Mouse (Mus musculus) CD8-positive naive resting alpha-beta T cell, adult 2 months (primary cell): Measurements from ENCODE around the gene Hectd4.

ENCODE experiments used
- DNase-seq, 2 experiments: peaks; one replicate each; pipeline ENCODE4 v3.0.0; 2022; ENCODE audit warnings: low read depth in 2 of 2, low spot score in 2 of 2

The Hectd4 gene

DNA sequence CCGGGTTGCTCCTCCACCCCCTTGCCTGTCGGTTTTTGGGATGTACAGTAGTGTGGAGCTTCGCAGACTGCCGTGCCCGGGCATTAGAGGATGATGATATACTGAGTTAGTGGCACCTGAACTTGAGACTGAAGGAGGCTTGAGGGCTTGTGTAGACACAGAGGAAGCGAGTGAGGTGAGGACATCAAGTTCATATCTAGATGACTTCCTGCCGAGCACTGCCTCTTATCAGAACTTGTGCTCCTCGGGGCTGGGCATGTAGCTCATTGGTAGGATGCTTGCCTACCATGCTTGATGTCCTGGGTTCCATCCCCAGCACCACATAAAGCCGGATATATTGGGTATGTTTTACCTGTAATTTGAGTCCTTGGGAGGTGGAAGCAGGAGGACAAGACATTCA is 10.8 kb downstream of the Hectd4 start:
- no peak for DNase-seq

DNA sequence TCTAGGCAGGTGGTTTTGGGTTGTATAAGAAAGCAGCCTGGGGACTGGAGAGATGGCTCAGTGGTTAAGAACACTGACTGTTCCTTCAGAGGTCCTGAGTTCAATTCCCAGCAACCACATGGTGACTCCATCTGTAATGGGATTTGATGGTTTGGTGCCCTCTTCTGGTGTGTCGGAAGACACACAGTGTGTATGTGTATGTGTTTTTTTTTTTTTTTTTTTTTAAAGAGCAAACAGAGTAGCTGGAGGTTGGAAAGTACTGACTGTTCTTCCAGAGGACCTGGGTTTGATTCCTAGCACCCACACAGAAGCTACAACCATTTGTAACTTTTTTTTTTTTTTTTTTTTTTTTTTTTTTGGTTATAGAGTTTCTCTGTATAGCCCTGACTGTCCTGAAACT is 12.8 kb downstream of the Hectd4 start:
- DNase-seq, result no peak

DNA sequence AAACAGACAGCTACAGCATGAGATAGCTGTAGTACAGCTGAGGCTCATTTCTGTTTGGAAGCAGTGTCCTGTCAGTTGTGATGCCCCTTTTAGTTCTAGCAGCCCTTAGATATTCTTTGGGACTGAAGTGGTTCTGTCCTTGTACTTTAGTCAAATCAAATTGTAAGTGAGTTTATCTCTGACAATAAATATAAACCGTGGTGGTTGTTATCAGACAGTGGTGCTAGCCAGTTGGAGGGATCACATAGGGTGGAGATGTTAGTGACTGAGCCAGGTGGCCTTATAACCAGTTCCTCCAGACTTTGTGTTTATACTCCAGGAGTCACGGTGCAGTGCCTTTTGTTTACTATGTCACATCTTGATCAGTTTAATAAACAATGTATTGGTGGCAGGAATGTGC is 13.7 kb downstream of the Hectd4 start:
- DNase-seq, result no peak

DNA sequence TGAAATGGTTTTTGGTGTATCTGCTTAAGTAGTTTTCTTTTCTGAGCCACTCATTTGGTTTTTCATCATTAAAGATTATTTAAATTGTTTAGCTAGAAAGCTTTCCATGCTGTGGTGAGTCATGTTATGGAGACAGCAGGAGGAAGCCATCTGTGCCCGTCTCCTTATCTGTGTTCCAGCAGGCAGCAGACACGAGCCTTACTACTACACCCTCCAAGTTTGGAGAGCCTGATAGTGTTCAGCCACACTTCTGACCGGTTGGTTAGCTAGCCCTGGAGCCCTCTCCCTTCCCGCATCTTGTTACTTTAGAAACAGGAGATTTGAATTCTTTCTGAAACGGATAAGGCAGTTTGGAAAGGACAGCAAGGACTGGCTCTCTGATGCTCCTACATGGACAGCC is 16.2 kb downstream of the Hectd4 start:
- no peak for DNase-seq

DNA sequence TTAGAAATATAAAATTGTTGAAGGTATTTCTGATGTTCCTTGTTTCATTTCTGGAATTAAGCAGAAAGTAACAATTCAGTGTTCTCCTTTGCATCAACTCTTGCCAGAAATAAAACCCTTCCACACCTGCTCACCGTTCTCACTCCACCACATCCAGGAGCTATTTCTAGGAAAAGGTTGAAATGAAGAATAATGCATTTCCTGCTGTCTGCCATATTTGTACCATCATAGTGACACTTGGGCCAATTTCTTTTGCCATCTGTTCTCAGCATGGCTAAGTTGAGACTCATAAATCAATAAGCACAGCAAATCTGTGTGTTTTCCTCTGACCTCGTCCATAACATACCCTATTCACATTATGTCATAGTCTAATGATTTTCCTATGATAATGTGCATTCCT is 18.2 kb downstream of the Hectd4 start:
- DNase-seq, result no peak

DNA sequence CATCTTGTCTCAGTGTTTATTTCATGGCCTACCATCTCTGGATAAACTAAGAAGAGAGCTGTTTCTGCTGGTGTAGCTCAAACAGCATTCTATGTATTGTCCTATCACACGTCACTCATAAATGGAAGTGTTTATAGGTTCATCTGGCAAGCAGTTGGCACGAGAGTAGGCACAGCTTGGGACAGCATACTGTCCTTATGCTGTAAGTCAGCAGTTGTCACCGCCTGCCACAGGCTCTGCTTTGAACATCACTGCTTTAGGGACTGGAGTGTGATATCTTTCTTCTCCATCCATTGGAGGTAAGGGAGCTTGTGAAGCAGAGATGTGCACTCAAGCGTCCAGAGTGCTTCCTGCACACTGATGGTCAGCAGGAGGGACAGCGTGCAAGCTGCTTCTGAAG is 19.8 kb downstream of the Hectd4 start:
- DNase-seq, result no peak

DNA sequence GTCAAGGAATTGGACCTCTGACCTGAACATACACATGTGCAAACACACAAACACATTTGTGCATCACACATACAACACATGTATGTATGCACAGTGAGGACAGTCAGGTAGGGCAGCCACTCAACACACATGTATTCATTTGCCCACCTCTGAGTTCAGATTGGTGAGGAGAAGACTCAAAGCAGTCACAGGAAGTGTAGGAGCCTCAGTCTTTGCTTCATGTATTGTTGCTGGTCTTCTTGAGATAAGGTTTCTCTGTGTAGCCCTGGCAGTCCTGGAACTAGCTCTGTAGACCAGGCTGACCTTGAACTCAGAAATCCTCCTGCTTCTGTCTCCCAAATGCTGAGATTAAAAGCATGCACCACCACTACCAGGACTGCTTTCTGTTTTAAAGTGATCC is 21.2 kb downstream of the Hectd4 start:
- no peak for DNase-seq

DNA sequence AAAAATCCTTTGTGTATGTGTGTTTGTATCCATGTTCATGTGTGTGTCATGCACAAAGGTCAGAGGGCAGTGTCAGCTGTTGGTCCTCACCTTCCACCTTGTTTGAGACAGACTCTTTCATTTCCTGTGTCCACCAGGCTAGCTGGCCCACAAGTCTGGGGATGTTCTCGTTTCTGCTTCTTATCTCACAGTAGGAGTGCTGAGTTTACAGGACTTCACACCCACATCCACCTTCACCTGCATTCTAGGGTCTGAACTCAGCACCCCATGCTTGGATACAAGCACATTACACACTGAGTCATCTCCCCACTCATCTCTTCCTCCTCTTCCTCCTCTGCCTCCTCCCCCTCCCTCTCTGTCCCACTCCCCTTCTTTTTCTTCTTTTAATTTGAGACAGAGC is 22.2 kb downstream of the Hectd4 start:
- no peak for DNase-seq

DNA sequence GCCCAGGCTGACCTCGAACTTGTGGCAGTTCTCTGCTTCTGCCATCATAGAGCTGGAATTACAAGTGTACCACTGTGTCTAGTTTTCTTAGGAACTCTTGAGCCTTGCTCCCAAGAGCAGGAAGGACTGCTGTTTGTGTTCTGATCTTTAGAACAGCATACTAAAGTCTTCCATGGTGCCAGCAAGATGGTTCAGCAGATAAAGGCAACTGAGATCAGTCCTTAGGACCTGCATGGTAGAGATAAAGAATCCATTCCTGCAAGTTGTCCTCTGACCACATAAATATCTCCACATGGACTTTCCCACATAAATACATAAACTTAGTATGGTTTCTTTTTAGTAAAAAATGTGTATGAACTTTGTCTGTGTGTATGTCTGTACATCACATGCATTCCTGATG is 22.7 kb downstream of the Hectd4 start:
- DNase-seq, result no peak

DNA sequence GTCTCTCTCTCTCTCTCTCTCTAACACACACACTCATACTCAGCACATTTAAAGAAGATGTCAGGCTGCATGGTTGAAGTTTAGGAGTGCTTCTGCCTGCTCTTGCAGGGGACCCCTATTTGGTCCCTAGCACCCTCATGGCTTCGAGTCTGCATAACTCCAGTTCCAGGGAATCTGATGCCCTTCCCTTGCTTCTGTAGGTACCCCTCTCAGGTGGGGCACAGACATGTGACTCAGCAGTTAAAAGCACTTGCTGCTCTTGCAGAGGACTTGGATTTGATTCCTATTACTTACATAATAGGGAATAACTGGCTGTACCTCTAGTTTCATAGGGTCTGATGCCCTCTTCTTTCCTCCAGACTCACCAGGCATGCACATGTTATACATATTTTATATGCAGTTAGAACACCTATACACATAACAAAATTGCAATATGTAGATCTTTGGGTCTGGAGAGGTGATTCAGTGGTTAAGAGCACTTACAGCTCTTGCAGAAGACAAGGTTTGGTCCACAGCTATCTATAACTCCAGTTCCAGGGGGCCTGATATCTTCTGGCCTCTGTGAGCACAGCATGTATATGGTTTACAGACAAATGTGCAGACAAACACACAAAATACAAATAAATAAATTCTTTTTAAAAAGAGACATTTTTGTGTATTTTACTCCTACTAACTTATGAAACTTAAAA is 23.8 kb downstream of the Hectd4 start:
- DNase-seq, result no peak

DNA sequence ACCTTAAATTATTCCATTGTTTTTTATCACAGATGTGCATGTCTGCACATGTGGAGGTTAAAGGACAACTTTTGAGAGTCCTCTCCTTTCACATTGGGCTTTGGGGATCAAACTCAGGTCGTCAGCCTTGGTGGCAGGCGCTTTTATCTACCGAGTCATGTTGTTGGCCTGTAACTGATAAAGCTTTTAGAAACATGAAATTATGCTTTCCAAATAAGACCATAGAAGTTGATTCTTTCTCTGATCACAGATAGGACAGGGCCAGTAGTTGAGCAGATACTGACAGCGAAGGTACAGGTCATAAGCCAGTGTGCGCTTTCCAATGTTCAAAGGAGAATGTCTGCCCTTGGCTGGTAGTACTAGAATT is 24.3 kb downstream of the Hectd4 start:
- DNase-seq, result no peak

DNA sequence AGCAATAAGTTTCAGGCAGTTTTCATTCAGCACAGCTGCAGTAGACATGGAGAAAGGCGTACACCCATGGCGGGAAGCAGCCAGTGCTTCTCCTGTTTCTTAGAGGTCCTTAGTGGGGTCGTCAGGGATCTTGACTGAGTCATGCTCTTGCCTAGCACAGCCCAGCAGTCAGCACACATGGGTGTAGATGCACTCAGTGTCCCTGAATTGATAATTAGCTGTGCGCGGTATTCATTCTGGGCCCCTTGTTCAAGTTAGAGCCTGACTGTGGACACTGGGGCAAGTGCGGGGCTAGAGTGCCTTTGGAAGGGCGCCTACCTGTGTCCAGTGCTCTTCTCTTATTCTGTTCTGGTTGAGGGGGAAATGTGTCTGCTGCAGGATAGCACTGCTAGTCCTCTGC is 25.2 kb downstream of the Hectd4 start:
- no peak for DNase-seq

DNA sequence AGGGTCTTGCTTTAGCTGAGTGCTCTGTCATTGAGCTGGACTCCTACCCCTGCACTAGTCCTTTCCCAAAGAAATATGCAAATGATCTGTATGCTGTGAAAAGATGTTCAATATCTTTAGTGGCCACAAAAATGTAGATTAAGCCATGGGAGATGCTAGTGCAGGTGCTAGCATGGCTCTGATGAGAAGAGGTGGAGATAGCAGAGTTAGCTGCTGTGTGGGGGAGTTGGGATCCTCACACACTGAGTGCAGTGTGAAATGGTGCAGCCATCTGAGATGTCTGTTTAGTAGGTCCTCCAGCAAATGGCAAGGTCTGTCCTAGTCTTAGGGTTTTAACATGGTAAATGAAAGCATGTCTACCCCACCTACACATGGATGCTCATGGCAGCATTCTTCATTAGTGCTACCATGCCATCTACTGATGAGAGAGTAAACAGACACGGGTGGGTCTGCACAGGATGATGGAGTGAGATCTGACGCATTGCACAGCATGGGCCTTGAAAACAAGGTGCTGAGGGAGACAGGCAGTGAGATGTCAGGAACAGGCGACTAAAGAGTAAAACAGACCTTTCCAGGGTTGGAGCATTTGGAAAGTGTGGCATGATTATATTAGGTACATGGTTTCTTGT is 28.9 kb downstream of the Hectd4 start:
- no peak for DNase-seq

DNA sequence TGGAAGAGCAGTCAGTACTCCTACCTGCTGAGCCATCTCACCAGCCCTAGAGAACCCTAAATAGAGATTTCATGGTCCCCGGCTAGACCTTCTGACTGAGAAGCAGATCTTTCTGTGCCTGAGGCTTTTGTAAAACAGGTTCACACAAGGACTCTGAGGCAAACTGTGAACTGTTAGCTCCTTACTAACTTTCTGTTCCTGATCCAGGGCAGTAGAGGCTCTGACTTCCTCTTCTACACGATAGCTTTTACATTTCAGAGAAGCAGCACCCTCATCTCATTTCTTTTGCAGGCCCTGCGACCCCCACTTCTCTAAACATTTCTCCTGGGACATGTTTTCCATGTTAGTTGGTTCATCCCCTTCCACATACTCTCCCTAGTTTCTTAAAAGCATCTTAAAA is 29.7 kb downstream of the Hectd4 start:
- no peak for DNase-seq

DNA sequence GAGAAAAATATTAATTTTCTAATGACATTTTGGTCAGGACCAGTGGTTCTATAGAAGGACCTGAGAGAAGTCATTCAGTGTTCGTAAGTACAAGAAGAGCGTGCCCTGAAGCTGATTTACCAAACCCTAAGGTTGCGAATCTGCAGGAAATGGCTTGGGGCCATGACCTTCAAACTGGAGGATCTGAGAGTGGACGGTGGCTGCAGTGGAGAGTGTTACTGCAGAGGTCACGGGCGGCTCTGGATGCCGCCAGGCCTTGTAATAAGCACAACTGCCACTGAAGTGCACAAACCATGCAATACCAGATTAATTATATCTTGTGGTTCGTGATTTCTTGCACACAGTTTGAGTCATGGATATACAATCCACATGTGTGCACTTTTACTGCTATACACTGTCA is 31.8 kb downstream of the Hectd4 start:
- no peak for DNase-seq

DNA sequence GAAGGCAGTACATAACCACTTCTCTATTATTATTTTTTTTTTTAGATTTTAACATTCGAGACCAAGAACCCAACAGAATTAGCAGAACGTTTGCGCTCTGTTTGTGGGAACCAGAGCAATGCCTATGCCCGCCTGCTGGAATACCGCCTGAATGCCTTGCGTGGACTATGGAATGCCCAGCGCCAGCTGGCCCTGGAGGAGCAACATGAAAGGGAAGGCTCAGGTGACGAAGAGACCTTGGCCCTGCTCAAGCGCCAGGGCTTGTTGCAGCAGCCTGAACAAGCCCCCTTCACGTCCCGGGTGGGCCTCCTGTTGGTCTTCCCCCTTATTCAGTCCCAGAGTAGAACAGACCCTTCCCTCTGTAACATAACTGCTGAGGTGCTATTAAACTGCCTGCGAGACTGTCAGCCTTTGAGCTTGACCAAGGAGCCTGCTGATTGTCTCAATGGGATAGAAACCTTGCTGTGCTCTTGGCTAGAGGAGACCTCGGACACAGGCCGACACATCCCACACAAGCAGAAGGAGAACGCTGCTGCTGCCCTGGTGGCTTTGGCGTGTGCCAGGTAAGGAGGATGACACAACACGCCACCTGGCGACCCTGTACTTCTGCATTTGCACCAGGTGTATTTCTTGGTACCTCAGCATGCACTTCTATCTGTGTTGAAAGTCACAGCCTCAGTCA is 33.9 kb downstream of the Hectd4 start:
- no peak for DNase-seq

DNA sequence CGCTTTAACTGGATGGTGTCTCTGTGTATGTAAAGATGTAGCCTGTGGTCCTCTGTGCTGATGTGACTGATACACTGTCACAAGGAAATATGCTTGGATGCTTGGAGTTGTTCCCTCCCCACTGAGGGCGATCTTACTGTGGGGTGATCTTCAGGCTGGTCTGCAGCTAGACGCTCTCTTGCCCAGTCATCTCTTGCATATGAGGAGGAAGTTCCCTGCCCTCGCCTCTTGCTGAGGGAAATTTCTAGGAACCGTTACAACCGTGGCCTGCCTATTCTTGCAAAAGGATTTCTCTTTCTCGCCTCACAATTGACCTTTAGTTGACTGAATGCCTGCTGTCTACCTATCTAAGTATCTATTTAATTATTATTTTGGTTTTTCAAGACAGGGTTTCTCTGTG is 35.0 kb downstream of the Hectd4 start:
- no peak for DNase-seq

DNA sequence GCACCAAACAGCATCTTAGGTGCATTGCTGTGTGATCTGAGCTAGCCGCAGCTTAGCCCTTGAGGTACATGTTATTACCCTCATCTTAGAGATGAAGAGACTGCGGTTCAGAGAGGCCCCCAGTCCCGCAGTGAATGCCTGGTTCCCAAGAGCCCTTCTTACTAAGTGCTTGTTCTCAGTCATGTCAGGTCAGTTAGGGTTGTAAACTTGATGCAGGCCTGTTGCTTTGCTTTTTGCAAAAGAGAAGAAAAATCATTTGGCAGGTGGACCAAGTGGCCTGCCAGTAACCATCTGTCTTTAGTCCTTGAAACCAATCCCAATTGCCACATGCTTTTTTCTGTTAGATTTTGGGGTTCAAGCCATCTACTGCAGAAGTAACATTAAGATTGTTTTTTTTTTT is 41.8 kb downstream of the Hectd4 start:
- no peak for DNase-seq

DNA sequence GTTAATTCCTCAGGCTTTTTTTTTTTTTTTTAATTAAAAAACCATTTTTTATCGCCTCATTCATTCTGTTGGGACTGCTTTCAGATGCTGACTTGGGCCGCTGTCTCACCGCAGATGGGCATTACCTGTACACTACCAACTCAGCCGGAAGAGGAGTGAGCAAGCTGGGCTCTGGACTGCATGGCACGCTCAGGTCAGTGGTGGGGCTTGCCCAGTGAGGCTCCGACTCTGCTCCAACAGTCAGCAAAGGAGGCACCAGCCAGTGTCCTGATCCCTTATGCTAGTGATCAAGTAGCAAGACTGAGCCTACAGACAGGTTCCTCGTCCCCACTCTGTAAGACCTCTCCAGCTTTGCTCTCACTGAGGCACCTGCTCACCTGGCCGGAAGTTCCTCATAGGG is 42.4 kb downstream of the Hectd4 start:
- no peak for DNase-seq

DNA sequence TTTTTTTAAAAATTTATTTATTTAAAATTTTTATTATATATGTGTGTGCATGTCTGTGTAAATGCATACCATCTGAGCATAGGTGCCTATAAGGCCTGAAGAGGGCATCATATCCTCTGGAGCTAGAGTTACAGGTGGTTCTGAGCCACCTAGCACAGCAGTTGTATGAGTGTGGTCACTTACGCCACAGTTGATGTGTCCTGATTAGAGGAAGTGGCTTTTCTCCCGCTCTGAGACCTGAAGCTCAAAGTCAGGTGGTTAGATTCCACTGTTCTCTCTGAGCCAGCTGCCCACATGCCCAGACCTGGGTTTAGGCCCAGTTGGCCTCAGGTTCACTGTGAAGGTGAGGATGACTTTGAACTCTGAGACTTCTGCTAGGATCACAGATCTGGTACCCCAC is 44.6 kb downstream of the Hectd4 start:
- no peak for DNase-seq

DNA sequence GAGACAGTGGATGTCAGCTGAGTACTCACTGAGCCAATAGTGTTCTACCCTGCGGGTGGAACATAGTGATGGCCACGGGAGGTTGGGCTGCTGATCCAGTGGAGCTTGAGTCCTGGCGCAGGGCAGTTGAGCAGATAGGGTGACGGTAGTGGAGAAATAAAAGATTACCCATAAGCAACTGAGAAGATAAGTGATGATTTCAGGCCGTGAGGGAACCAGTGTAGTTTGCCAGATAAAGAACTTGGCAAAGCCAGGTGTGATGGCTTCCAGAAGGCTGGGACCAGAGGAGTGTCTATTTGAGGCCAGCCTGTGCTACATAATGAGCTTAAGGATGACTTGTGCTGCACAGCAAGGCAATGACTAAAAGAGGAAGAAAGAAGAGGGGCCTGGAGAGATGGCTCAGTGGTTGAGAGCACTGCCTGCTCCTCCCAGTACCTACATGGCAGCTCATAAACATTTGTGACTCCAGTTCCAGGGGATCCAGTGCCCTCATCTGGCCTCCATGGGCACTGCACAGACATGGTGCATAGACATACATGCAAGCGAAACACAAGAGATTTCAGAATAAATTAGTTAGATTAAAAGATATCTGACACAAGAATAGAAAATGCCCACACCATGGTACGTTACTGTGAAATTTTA is 46.8 kb downstream of the Hectd4 start:
- DNase-seq, result peak; percentile 7 to 24

DNA sequence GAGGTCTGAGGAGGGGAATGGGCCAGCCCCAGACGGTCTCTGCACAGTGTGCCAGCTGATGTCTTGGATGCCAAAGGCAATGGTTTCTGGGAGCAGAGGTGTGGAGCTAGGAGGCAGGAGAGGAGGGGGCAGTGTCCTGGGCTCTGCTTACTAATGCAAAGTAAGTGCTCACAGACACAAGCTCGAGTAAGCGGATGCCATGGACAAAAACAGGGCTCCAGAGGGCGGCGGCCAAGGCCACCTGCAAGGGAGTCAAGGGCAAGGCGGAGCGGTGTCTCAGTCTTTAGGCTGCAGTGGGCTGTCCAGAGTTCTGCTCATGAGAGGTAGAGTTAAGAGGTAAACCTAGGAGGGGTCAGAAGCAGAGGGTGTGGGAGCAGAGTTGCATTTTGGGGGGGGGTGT is 51.0 kb downstream of the Hectd4 start:
- no peak for DNase-seq
